Mouse (Mus musculus) forebrain, embryonic 16.5 days (tissue): ENCODE data around the gene Pitpnm3. TPM values are rescaled to one million over a fixed set of nuclear protein-coding genes. Genes with fewer than 3 reads are reported as not detected.

Experiments
- ATAC-seq: fragments of 200-750 bp; cut with Nextera tagmentation; 2 replicates; pipeline ENCODE4 v1.8.0; 2017; ENCODE audit warnings: mild to moderate bottlenecking, moderate library complexity
- H3K27ac ChIP-seq: fragments of 300-500 bp; sonication (generic); 2 replicates; pipeline ENCODE4 v1.5.1; 2014; ENCODE audit warnings: low read length, control low read depth
- H3K27me3 ChIP-seq: fragments of 300-500 bp; sonication (generic); replicated peaks from 2 replicates; pipeline ENCODE4 v1.6.1; 2014; ENCODE audit warnings: low read length; ENCODE audit not compliant: control insufficient read depth, insufficient read depth
- H3K36me3 ChIP-seq: fragments of 300-500 bp; sonication (generic); 2 replicates; pipeline ENCODE4 v1.6.1; 2014; ENCODE audit not compliant: control insufficient read depth, insufficient read depth
- H3K4me1 ChIP-seq: fragments of 300-500 bp; sonication (generic); replicated peaks from 2 replicates; pipeline ENCODE4 v1.6.1; 2014; ENCODE audit warnings: low read length; ENCODE audit not compliant: control insufficient read depth, insufficient read depth
- H3K4me2 ChIP-seq: fragments of 300-500 bp; sonication (generic); 2 replicates; pipeline ENCODE4 v1.6.1; 2014; ENCODE audit warnings: mild to moderate bottlenecking, low read length, control low read depth
- H3K4me3 ChIP-seq: fragments of 300-500 bp; sonication (generic); replicated peaks from 2 replicates; pipeline ENCODE4 v1.5.1; 2014; ENCODE audit warnings: mild to moderate bottlenecking, low read length, control low read depth
- H3K9ac ChIP-seq: fragments of 300-500 bp; sonication (generic); replicated peaks from 2 replicates; pipeline ENCODE4 v1.6.1; 2014; ENCODE audit warnings: low read depth, low read length, control low read depth
- H3K9me3 ChIP-seq: fragments of 300-500 bp; sonication (generic); 2 replicates; pipeline ENCODE4 v1.6.1; 2016; ENCODE audit warnings: low read length; ENCODE audit not compliant: control insufficient read depth
- WGBS: fragments of 180-500 bp; shearing (Covaris S2); extraction: QIAGEN DNeasy Blood & Tissue Kit; methylation state at CpG from one replicate; pipeline ENCODE4 v1.1.7; 2014; 5-methylcytosine and 5-hydroxymethylcytosine counted together
- polyA plus RNA-seq: library from polyadenylated mRNA; unstranded; fragments of >200 nt; fragmentation: Nextera tagmentation; extraction: Ambion mirVana; gene quantifications from 2 replicates; pipeline ENCODE4 v1.2.1, GENCODE M21; 2015

Pitpnm3 gene
- polyA plus RNA-seq, 1 experiment from 2014 or later = 3.0 TPM

GRCm38 (mm10) chr11:72041290-72041767 lies 94.2 kb downstream of the Pitpnm3 start:
- peak overlapping the region; percentile 69 for H3K4me3 ChIP-seq
- ATAC-seq = no peak
- no peaks in the 10 kb centered on the region for H3K27me3 ChIP-seq
- no peaks in the 10 kb centered on the region for H3K9me3 ChIP-seq
- H3K4me2 ChIP-seq = peak overlapping the region; percentile 69
- 0 out of 2 replicates have a peak overlapping the region, but pooled peaks have one; percentile 71 for H3K27ac ChIP-seq
- WGBS = 18% methylated on average over 6 of the region's 6 CpGs
- H3K36me3 ChIP-seq = no peaks in the 10 kb centered on the region
- peak overlapping the region; percentile 69 for H3K9ac ChIP-seq
- H3K4me1 ChIP-seq = peaks cover 30% of the 10 kb centered on the region

GRCm38 (mm10) chr11:72039599-72040386 lies 95.8 kb downstream of the Pitpnm3 start:
- ATAC-seq = peak; percentile 5; the same call in 1 of the 2 replicates
- Histone ChIP-seq H3K9ac (peak overlapping the region; percentile 9; the same call in 1 of the 2 replicates), H3K27ac (peak overlapping the region; percentile 48), H3K4me2 (peak overlapping the region; percentile 37), H3K27me3 (no peaks in the 10 kb centered on the region), H3K4me3 (no peak overlapping the region), H3K4me1 (peaks cover 30% of the 10 kb centered on the region), H3K9me3 (no peaks in the 10 kb centered on the region), H3K36me3 (no peaks in the 10 kb centered on the region)
- 17% methylated on average over 16 of the region's 16 CpGs for WGBS

- WGBS = 0% methylated on average over 4 of the region's 4 CpGs
- ATAC-seq = no peak
- Histone ChIP-seq H3K9me3 (no peaks in the 10 kb centered on the region), H3K27ac (no peak overlapping the region), H3K4me1 (peaks cover 22% of the 10 kb centered on the region), H3K4me3 (no peak overlapping the region), H3K27me3 (no peaks in the 10 kb centered on the region), H3K9ac (no peak overlapping the region), H3K4me2 (no peak overlapping the region), H3K36me3 (no peaks in the 10 kb centered on the region)
Measured at GRCm38 (mm10) chr11:72037996-72038395, 97.6 kb downstream of the Pitpnm3 start.

- no peak for ATAC-seq
- Histone ChIP-seq H3K4me3 (no peak within 1 kb of the TSS), H3K9me3 (no peaks in the 10 kb centered on the region), H3K9ac (no peak within 1 kb of the TSS), H3K4me1 (peaks cover 16% of the 10 kb centered on the region), H3K4me2 (no peak within 1 kb of the TSS), H3K27me3 (no peaks in the 10 kb centered on the region), H3K36me3 (no peaks in the 10 kb centered on the region), H3K27ac (no peak within 1 kb of the TSS)
- 73% methylated on average over 4 of the region's 4 CpGs for WGBS
Measured at GRCm38 (mm10) chr11:72037409-72037808, 98.2 kb downstream of the Pitpnm3 start, which contains the start of gene Aipl1. TSS of gene Aipl1 (minus strand) at chr11:72037509.

- H3K27me3 ChIP-seq = no peaks in the 10 kb centered on the region
- H3K4me2 ChIP-seq = no peak overlapping the region
- H3K4me3 ChIP-seq = no peak overlapping the region
- no peaks in the 10 kb centered on the region for H3K36me3 ChIP-seq
- H3K9ac ChIP-seq = no peak overlapping the region
- WGBS = 97% methylated on average over 3 of the region's 3 CpGs
- H3K4me1 ChIP-seq = peaks cover 8% of the 10 kb centered on the region; the same call in 1 of the 2 replicates
- no peaks in the 10 kb centered on the region for H3K9me3 ChIP-seq
- no peak for ATAC-seq
- H3K27ac ChIP-seq = no peak overlapping the region
Measured at GRCm38 (mm10) chr11:72032589-72032988, 103.0 kb downstream of the Pitpnm3 start.

- no peak overlapping the region for H3K27ac ChIP-seq
- ATAC-seq = no peak
- H3K4me1 ChIP-seq = peaks cover 8% of the 10 kb centered on the region; the same call in 1 of the 2 replicates
- no peak overlapping the region for H3K9ac ChIP-seq
- 76% methylated on average over 4 of the region's 4 CpGs for WGBS
- no peaks in the 10 kb centered on the region for H3K27me3 ChIP-seq
- no peak overlapping the region for H3K4me3 ChIP-seq
- no peak overlapping the region for H3K4me2 ChIP-seq
- H3K36me3 ChIP-seq = no peaks in the 10 kb centered on the region
- H3K9me3 ChIP-seq = no peaks in the 10 kb centered on the region
Measured at GRCm38 (mm10) chr11:72032091-72032490, 103.5 kb downstream of the Pitpnm3 start.

- ATAC-seq = no peak
- Histone ChIP-seq H3K4me3 (no peak overlapping the region), H3K27ac (no peak overlapping the region), H3K4me1 (peaks cover 8% of the 10 kb centered on the region; the same call in 1 of the 2 replicates), H3K4me2 (no peak overlapping the region), H3K9ac (no peak overlapping the region), H3K9me3 (no peaks in the 10 kb centered on the region), H3K36me3 (no peaks in the 10 kb centered on the region), H3K27me3 (no peaks in the 10 kb centered on the region)
- 92% methylated on average over 7 of the region's 7 CpGs for WGBS
Measured at GRCm38 (mm10) chr11:72031353-72031752, 104.2 kb downstream of the Pitpnm3 start.

GRCm38 (mm10) chr11:72029143-72029542 lies 106.4 kb downstream of the Pitpnm3 start:
- WGBS = 23% methylated on average over 23 of the region's 23 CpGs
- H3K9me3 ChIP-seq = no peaks in the 10 kb centered on the region
- H3K27me3 ChIP-seq = no peaks in the 10 kb centered on the region
- H3K4me3 ChIP-seq = no peak overlapping the region
- H3K4me1 ChIP-seq = peaks cover 8% of the 10 kb centered on the region; the same call in 1 of the 2 replicates
- H3K27ac ChIP-seq = no peak overlapping the region
- H3K4me2 ChIP-seq = no peak overlapping the region
- ATAC-seq = peak; percentile 54
- H3K9ac ChIP-seq = no peak overlapping the region
- H3K36me3 ChIP-seq = no peaks in the 10 kb centered on the region

- no peak overlapping the region for H3K9ac ChIP-seq
- no peak overlapping the region for H3K27ac ChIP-seq
- no peaks in the 10 kb centered on the region for H3K9me3 ChIP-seq
- H3K4me1 ChIP-seq = peaks cover 14% of the 10 kb centered on the region
- no peak overlapping the region for H3K4me3 ChIP-seq
- H3K27me3 ChIP-seq = no peaks in the 10 kb centered on the region
- no peak overlapping the region for H3K4me2 ChIP-seq
- no peaks in the 10 kb centered on the region for H3K36me3 ChIP-seq
- ATAC-seq = no peak
- 89% methylated on average over 9 of the region's 9 CpGs for WGBS
Measured at GRCm38 (mm10) chr11:72027836-72028235, 107.7 kb downstream of the Pitpnm3 start.
